In the genomic region with DNA sequence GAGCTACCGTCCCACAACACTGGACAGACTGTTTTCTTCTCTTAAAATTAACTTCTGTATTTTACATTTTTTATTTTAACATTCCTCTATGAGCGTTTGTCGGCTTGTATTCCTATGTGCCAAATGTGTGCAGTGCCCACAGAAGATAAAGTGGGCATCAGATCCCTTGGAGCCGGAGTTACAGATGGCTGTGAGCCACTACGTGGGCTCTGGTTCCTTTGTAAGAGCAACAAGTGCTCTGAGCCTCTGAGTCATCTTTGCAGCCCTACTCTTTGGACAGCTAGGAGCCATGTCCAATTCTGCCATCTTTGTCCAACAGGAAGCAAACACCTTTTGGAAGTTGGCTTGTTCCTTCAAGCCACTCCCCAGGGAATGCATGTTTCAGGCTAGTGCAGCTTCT, we compare ENCODE assay signal across 8 mouse cellular contexts.
"Had no signal": no experiment of that assay in that cellular context is flagged by ENCODE, and none has a peak within 500 bp of the region (broad histone marks: within the 10 kb centered on the region; RNA-seq: fewer than 3 reads in every experiment).

No protein-coding gene starts in this region.

- DNase-seq: kidney, adult 18-20 months; kidney, postnatal 10 days; kidney, postnatal 4 days; lung, embryonic 14.5 days; lung, postnatal 10 days; lung, postnatal 4 days; midbrain, embryonic 14.5 days; thymus, postnatal 36 days had no signal
